Mouse (Mus musculus): ENCODE measurements at regions not wholly inside any gene's neighbourhood (a gene's known extent, or its start where the extent isn't known, plus 50 kb on each side); places are given as distances from the start of the nearest gene placed in this dataset.

DNA sequence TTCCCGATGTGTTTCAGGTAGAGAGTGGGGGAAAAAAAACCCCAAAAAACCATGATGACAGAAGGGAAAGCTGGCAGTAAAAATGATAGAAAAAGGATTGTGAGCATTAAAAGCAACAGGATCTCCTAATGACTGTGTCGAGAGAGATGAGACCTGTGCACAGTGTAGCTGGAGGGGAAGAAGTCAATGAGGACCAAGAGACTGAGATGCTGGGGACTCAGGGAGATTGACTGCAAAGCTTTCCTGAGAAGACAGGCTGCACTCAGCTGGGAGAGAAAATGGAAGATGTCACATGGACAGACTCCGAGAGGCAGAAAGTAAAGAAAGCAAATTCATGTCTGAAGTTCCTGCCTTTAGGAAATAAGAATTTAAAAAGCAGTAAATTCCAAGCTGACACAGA is 55.7 kb upstream of the Atg10 start:
- no peak for TF ChIP-seq CTCF (IDR thresholded peaks at IDR 0.05; ENCODE audit: insufficient read depth, low read length)
- TF ChIP-seq POLR2A (IDR thresholded peaks at IDR 0.05; ENCODE audit: borderline replicate concordance, extremely low read depth, low read depth, low read length) = no peak

Data from lung, adult 2 months (tissue).